9 mouse cellular contexts compared by ENCODE assay signal in the genomic region with DNA sequence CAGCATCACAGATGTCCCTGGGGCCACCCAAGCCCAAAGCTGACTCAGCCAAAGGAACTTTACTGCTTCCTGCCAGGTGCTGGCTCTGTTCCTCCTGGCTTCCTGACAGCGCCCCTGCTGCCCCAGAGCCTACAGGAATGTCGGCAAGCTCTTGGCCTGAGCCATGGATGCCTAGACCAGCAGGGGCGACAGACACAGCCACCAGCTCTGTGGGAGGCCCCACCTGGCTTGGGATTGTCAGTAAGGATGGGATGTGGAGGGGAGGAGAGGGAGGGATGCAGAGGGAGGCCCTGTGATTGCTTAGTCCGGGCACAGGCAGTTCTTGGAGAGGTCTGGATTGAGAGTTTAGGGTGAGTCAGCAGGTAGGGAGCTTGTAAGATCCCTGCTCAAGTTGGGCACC. TPM values are rescaled to one million over a fixed set of nuclear protein-coding genes. Genes with fewer than 3 reads are reported as not detected.
DNase-seq lines count a peak whose midpoint lies in the region; ATAC-seq and TF ChIP-seq lines count a peak whose summit lies in the region.
"Had no signal": no experiment of that assay in that cellular context is flagged by ENCODE, and none has a peak within 500 bp of the region (broad histone marks: within the 10 kb centered on the region; RNA-seq: fewer than 3 reads in every experiment).

No protein-coding gene starts in this region.

- no peaks in the 10 kb centered on the region for H3K9me3 ChIP-seq in heart, embryonic 11.5 days (replicated peaks; ENCODE audit: control insufficient read depth, low read length)
- H3K9me3 ChIP-seq: hindbrain, embryonic 15.5 days had no signal

- H3K36me3 ChIP-seq in heart, adult 2 months (ENCODE audit: control insufficient read depth, insufficient read depth, low read length) = no peaks in the 10 kb centered on the region
- no peaks in the 10 kb centered on the region for H3K36me3 ChIP-seq in heart, embryonic 11.5 days (ENCODE audit: control insufficient read depth, insufficient read depth, low read length)
- H3K36me3 ChIP-seq: hindbrain, embryonic 15.5 days had no signal

- peak overlapping the region; percentile 46 for H3K9ac ChIP-seq in heart, adult 2 months (ENCODE audit: low read depth, low read length)
- no peak overlapping the region; the same call in 1 of the 2 replicates for H3K9ac ChIP-seq in heart, embryonic 11.5 days (ENCODE audit: low read depth, low read length)
- H3K9ac ChIP-seq: hindbrain, embryonic 15.5 days had no signal

- TF ChIP-seq POLR2A in heart, adult 2 months (IDR thresholded peaks at IDR 0.05; ENCODE audit: insufficient read depth, low read depth, low read length) = no peak

- no peak for ATAC-seq in heart, embryonic 11.5 days (replicated peaks; ENCODE audit: insufficient number of reproducible peaks, low FRiP score, low TSS enrichment)

- no peak for TF ChIP-seq EP300 in heart, adult 2 months (IDR thresholded peaks at IDR 0.05; ENCODE audit: insufficient read depth, low read depth, low read length)

- peak overlapping the region; percentile 73 for H3K27ac ChIP-seq in heart, adult 2 months
- no peak overlapping the region for H3K27ac ChIP-seq in heart, embryonic 11.5 days (ENCODE audit: low read depth, low read length)
- H3K27ac ChIP-seq: hindbrain, embryonic 15.5 days had no signal

- intact Hi-C loops in heart, adult 2 months (cut with DNase I) = no loop called here
- intact Hi-C loops in heart, postnatal 36 days (cut with DNase I) = no loop called here

- peak overlapping the region; percentile 34; the same call in 1 of the 2 replicates for H3K4me3 ChIP-seq in heart, adult 2 months
- no peak overlapping the region for H3K4me3 ChIP-seq in heart, embryonic 11.5 days (ENCODE audit: low read depth, low read length)
- H3K4me3 ChIP-seq: hindbrain, embryonic 15.5 days had no signal

- H3K4me1 ChIP-seq in heart, adult 2 months (ENCODE audit: control insufficient read depth, insufficient read depth, low read length) = peaks cover 4% of the 10 kb centered on the region
- peaks cover 6% of the 10 kb centered on the region; the same call in 1 of the 2 replicates for H3K4me1 ChIP-seq in heart, embryonic 11.5 days (ENCODE audit: control insufficient read depth, insufficient read depth, low read length)
- H3K4me1 ChIP-seq: hindbrain, embryonic 15.5 days had no signal

- H3K79me2 ChIP-seq in heart, adult 2 months (replicated peaks; ENCODE audit: control insufficient read depth, insufficient read depth, low read length) = no peaks in the 10 kb centered on the region

- WGBS in heart, adult 2 months = 2% methylated on average over 4 of the region's 4 CpGs
- WGBS in heart, embryonic 11.5 days (ENCODE audit: insufficient replicate concordance) = 4% methylated on average over 4 of the region's 4 CpGs

- TF ChIP-seq CTCF in heart, adult 2 months (IDR thresholded peaks at IDR 0.05) = peak; percentile 23

- no peaks in the 10 kb centered on the region for H3K27me3 ChIP-seq in heart, adult 2 months (ENCODE audit: control insufficient read depth, insufficient read depth, low read length)
- no peaks in the 10 kb centered on the region for H3K27me3 ChIP-seq in heart, embryonic 11.5 days (ENCODE audit: control insufficient read depth, insufficient read depth, low read length)
- H3K27me3 ChIP-seq: hindbrain, embryonic 15.5 days had no signal

- no peak overlapping the region for H3K4me2 ChIP-seq in heart, embryonic 11.5 days
- H3K4me2 ChIP-seq: hindbrain, embryonic 15.5 days had no signal

- DNase-seq in heart, adult 2 months = peak; percentile 72
- peak; percentile 80 for DNase-seq in ES-CJ7 (ENCODE audit: low read depth, low spot score)
- DNase-seq in cerebellum, adult 9-10 months = peak; percentile 96
- peak; percentile 60 to 63 for DNase-seq in heart, postnatal 36 days
- DNase-seq in telencephalon, adult 2 months (ENCODE audit: low read depth, low spot score) = peak; percentile 31
- no peak for DNase-seq in yolk sac, embryonic 10.5 days (ENCODE audit: low spot score)
- no peak for DNase-seq in lung, postnatal 4 days

RNA-seq across cellular contexts. Expression of gene Ccdc124, which starts 6.4 kb away (rescaled TPM):
- 10 to 100 TPM; 44.6 to 49.1 TPM for total RNA-seq in heart, adult 2 months (2021)
- polyA plus RNA-seq in heart, adult 2 months (2012; rRNA removed) = 26.8 and 40.7 TPM in 2 replicates
- 102 and 109 TPM in 2 replicates for polyA plus RNA-seq in heart, embryonic 11.5 days (2014; fragmentation: Nextera tagmentation; extraction: Ambion mirVana)
- 10 to 100 TPM; 45.2 to 49.4 TPM for total RNA-seq in heart, postnatal 36 days (2021)

RNA-seq across cellular contexts. Expression of gene Slc5a5, which starts 12.4 kb away (rescaled TPM):
- not detected for total RNA-seq in heart, adult 2 months (2021)
- 0.18 TPM in 2 replicates for polyA plus RNA-seq in heart, adult 2 months (2012; rRNA removed)
- polyA plus RNA-seq in heart, embryonic 11.5 days (2014; fragmentation: Nextera tagmentation; extraction: Ambion mirVana) = 0.06 TPM in 1 of 2 replicates, not detected in the other
- total RNA-seq in heart, postnatal 36 days (2021) = not detected

RNA-seq across cellular contexts. Expression of gene Kcnn1, which starts 17.1 kb away (rescaled TPM):
- 10 to 100 TPM; 12.6 to 14.7 TPM for total RNA-seq in heart, adult 2 months (2021)
- 21.5 and 29.0 TPM in 2 replicates for polyA plus RNA-seq in heart, adult 2 months (2012; rRNA removed)
- polyA plus RNA-seq in heart, embryonic 11.5 days (2014; fragmentation: Nextera tagmentation; extraction: Ambion mirVana) = 0.55 and 1.1 TPM in 2 replicates
- 10 to 100 TPM; 10.4 to 13.6 TPM for total RNA-seq in heart, postnatal 36 days (2021)

RNA-seq across cellular contexts. Expression of gene Rpl18a, which starts 17.1 kb away (rescaled TPM):
- 1,000 to 10,000 TPM in 1 of 2 experiments, 100 to 1,000 TPM in 1; 909 to 1,075 TPM for total RNA-seq in heart, adult 2 months (2021)
- polyA plus RNA-seq in heart, adult 2 months (2012; rRNA removed) = 1,802 and 2,387 TPM in 2 replicates
- polyA plus RNA-seq in heart, embryonic 11.5 days (2014; fragmentation: Nextera tagmentation; extraction: Ambion mirVana) = 2,782 and 3,146 TPM in 2 replicates
- 100 to 1,000 TPM; 895 to 990 TPM for total RNA-seq in heart, postnatal 36 days (2021)

RNA-seq across cellular contexts. Expression of gene Map1s, which starts 25.6 kb away (rescaled TPM):
- total RNA-seq in heart, adult 2 months (2021) = 10 to 100 TPM; 17.8 to 21.3 TPM
- 12.0 and 20.2 TPM in 2 replicates for polyA plus RNA-seq in heart, adult 2 months (2012; rRNA removed)
- polyA plus RNA-seq in heart, embryonic 11.5 days (2014; fragmentation: Nextera tagmentation; extraction: Ambion mirVana) = 26.0 and 31.1 TPM in 2 replicates
- total RNA-seq in heart, postnatal 36 days (2021) = 10 to 100 TPM; 18.1 to 20.3 TPM

Comparison
In these comparisons a context has a peak if more than half of its experiments do, and no peak if none do; other contexts are left out.
1. DNase-seq: peak in heart, adult 2 months (2 of 2), ES-CJ7 (single experiment), cerebellum, adult 9-10 months (single experiment), heart, postnatal 36 days (2 of 2) and telencephalon, adult 2 months (single experiment); none in yolk sac, embryonic 10.5 days (single experiment) and lung, postnatal 4 days (0 of 2).